Mouse (Mus musculus) A20 (cell line): ENCODE measurements at regions not wholly inside any gene's neighbourhood (a gene's known extent, or its start where the extent isn't known, plus 50 kb on each side); places are given as distances from the start of the nearest gene placed in this dataset.

Experiments
- DNase-seq: peaks from one replicate; pipeline ENCODE4 v3.0.0-alpha.2; 2011; ENCODE audit warnings: low read depth, low spot score

DNA sequence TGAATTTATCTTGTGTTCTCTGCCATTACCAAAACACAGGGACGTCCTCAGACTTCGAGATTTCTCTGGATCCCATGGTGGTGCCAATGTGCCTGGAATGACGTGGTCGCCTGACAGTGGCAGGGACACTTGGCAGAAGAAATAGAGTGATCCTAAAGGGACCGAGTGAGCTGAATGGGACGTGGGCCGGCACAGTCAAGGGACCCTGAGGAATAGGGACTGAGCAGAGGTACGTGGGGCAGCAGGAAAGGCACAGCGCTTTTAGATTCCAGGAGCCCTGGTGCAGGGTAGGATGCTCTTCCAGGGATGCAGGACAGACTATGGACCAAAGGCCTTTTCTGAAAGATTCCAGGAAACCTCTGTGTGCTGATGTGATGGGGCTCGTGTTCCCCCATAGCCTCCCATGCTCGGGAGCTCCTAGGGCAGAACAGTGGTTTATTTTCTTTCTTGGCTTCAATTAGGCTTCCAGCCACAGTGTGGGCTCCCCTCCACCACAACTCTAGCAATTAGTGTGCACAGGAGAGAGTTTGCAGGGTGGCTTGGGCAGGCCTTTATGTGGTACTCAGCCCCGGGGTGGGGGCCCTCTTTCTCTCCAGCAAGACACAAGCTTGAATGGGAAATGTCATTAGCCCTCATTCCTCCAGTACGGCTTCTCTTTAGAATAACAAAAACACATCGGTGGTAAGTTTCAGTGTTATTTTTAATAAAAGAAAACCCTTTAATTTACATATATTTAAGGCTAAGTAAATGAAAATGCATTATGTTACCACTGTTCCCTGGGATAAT, 143.0 kb upstream of the A230072I06Rik start:
- no peak for DNase-seq

DNA sequence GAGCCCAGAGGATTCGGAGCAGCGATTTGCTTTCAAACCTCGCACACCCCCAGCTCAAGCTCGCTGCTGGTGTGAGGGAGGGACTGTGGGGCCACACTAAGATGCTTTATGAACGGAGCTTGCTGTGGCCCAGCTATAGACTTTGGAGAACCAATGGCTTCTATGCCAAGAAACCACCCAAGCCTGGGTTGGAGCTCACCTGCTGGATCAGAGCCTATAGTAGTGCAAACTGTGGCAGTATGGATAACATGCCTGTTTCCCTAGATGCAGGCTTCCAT, 142.5 kb upstream of the A230072I06Rik start:
- DNase-seq, result no peak

DNA sequence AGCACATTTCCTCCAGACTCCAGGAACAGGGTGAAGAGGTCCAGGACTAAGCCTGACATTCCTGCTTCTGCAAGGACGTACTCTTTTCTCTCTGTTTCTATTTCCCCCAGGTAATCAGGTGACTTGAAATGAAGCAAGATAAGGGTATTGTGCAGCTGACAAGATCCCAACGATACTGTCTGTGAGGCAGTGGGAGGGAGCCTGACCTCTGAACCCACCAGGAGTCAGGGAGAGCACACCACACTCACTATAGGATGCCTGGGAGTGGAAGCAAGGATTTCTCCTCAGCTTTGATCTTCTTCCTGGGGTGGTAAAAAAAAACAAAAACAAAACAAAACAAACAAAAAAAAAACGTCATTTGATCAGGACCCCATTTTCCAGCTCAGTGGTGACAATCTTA, 141.1 kb upstream of the A230072I06Rik start:
- no peak for DNase-seq

DNA sequence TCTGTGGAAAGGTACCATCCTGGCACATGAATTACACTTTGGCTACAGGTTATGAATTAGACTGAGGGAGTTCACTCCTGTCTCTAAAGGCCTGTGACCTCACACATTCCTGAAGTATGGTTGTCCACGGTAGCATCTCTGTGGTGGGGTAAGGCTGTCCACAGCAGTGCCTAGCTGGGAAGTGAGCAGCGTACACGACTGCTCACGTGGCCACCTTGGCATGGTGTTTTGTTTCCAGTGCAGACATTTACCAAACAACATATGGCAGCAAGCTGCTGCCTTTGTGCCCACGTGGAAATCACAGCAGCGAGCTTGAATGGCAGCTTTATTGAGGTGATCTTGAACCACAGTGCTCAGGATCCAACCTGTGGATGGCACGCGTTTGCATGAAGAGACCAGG, 140.7 kb upstream of the A230072I06Rik start:
- DNase-seq, result no peak

DNA sequence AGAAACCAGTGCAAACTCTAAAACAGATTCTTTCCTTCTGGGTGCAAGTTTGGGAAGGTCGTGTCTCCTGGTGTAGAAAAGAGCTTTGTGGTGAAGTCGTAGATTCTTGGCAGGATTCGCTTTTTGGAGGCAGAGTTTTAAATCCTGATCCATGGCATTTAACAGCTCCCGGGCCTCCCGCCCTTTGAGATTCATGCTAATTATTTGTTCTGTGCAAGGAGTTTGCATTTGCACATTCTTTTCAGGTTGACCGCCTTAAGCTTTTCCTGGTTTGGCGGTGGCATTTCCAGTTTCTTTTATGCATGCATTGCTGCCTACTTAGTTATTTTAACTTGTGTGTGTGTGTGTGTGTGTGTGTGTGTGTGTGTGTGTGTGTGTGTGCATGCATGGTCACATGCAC, 126.9 kb upstream of the A230072I06Rik start:
- DNase-seq, result no peak

DNA sequence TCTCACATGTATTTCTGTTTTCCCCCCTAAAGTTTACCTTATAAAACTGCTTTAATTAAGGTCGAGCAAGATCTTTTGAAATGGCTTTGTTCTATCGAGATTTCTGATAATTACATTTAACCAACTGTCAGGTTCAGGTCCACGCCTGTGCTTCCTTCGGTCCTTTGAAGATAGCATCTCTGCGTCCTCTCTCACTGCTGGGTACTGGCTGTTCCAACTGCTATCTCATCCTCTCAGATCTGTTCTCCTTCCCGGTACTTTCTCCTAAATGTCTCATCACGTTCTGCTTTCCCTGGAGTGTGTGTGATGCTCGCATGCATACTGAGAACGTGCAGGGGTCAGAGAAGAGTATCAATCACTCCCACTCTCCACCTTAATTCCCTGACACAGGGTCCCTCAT, 125.8 kb upstream of the A230072I06Rik start:
- DNase-seq, result no peak

DNA sequence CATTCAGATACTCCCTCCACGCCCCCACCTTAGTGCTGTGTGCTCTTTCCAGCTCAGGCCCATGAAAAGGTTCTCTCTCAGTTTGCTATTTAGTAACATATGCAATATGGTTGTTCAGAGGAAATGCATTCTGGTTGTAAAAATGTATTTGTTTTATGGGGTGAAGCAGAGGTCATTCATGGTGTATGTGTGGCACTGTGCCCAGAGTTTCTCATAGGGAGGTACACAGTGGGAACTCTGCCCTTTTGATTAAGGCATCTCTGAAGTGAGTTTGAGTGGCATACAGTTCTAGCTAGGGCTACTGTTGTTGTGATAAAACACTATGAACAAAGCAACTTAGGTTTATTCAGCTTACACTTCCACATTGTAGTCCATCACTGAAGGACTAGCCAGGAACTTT, 121.7 kb upstream of the A230072I06Rik start:
- DNase-seq, result no peak

DNA sequence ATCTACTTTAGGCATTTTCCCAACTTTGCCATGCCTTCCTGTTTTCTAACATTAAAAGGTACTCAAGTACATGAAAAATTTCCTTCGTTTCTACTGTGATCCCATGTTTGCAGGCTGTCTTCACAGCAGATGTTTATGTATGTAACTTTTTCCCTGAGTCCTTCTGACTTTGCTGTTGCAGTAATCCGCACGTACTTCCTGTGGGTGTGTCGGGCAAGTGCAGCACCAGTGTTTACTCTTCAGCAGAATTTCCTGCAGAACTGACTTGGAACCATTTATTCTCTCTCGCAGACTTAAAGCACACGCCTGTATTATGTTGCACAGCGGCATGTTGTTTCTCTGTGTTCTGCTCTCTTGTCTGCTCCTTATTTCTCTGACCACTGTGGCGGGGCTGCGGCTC, 120.4 kb upstream of the A230072I06Rik start:
- DNase-seq, result no peak

DNA sequence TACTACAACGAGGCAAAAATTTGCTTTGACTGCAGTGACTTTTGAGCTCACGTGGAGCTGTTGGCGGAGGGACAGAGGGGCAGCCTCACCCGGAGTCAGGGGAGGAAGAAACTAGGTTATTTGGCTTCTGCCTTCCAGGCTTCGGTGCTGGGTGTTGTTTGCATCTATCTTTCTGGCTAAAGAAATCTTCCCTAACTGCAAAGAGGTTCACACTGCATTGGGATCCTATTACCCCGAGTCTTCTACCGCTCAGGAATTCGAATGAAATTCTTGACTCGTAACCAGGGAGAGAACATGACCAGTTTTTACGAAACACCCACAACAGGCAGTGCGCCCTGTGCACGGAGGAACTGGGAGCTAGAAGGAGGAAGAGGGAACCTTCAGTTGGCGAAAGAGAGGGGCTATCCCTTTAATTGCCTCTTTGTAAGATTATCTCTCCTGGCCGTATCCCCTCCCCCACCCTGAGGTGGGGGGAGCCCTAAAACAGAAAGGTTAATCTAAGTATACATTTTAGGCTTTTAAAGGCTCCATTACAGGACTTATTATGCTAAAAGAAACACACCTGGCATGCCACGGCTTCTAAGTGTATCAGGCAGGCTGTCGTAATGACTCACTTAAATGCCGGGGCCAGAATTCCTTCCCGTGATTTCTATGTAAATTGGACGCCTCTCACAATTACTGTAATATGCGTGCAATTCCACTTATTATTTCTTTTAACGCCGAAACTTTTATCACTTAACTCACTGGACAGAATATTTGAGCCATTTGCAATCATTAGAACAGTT, 115.5 kb upstream of the A230072I06Rik start:
- DNase-seq, result no peak

DNA sequence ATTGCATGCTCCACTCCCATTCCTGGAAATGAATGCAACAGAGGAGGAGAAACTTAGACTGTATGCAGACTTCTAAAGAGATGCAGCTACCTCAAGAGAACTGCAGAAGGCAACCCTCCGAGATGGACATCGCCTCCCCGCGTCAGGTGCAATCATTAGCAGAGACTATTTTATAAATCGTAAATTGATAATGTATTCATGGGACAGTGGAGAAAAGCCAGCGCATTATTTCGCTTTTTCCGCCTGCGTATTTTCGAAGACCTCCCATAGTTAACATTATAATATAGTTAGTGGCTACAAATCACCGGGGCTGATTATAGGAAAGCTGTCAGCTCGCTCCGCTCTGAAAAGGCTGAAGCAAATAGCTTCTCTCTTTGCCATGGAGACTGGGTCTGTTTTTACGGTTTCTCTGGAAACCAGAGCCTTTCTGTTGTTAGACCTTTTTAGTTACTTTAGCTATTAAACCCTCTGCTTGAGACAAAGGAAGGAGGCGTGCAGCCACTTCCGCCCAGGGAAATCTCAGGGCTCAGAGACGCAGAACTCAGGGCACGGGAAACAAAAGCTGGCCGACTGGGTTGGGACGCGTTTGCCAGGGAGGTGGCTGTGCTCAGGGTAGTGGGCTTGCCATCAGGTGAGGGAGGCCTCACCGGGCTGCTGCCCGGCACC, 113.0 kb upstream of the A230072I06Rik start:
- DNase-seq, result no peak

DNA sequence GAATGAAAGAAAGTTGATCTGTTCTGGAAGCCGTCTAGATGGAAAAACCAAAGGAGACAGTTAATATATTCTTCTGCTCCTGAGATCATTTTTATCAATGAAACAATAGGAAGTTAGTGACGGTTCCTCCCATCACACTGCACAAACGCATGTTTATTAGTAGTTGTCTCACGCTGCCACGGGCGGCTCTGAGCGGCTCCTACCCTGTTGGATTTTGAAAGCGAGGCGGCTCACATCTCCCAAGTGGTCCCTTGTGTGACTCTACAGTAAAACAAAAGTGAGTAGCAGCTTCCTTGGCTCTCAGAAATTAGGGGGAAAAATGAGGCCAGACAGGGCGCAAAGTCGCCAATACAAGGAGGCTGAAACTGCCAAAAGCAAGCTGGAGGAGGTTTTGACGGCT, 106.8 kb upstream of the A230072I06Rik start:
- DNase-seq, result no peak

DNA sequence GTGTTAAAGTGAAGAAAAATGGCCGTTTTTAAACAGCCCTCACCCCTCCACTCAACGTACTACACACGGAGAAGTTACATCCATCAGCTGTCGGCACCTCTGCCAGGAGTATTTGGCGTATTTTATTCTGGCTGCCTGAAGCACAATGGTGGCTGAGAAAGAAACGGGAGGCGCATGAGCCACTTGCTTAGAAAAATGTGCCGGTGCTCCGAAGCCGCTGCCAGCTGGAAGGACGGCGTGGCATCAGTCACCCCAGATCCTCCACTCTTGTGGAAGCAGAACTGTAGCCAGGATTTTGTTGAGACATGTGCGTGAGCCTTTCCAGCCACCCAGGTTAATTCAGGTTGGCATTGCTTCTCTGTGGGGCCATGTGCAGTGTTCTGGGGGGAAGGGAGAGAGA, 103.1 kb upstream of the A230072I06Rik start:
- DNase-seq, result no peak

DNA sequence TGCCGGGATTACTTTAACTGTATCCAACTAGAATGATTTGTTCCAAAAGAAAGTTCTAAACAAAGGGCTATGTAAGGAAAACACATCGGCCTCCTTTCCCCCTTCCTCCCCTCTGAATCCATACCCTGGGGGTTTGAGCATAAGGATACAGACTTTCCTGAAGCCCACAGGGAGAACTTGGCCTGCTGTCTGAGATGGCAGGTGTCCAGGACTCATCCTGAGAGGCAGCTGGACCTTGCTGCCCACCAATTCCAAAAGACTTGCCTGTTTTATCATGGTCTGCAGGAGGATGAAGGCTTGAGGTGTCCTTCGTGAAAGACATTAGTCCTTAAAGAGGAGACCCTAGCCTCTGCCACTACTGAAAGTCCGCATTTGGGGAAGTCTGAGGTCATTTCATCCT, 94.0 kb upstream of the A230072I06Rik start:
- no peak for DNase-seq

DNA sequence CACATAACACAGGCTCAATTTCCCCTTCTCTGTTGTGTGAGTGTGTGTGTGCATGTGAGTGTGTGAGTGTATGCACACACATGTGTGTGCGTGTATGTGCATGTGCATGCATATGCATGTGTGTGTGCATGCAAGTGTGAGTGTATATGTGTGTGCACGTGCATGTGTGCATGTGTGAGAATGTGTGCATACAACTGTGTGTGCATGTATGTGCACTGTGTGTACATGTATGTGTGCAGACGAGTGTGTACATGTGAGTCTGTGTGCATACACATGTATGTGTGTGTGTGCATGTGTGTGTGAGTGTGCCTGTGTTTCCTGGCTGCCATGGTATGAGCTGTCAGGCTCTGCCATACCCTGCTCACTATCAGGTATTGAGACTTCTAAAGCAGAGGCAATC, 91.3 kb upstream of the A230072I06Rik start:
- DNase-seq, result no peak

DNA sequence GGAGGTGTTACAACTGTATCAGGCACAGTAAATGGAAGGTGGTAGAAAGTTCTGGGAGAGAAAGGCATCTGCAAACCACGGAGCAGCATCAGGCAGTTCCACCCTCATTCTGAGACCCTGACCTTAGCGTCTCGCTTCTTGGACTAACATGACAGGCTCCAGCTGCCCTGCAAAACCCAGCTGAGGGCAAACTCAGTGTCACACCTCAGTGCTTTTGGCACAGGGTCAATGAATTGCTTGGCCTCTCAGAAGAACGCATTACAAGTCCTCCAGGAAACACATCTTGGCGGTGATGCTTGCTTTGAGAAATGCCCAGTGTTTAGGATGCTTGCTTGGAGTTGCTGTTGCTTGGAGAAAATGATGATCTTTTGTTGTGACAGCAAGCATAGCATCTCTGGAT, 90.2 kb upstream of the A230072I06Rik start:
- DNase-seq, result no peak

DNA sequence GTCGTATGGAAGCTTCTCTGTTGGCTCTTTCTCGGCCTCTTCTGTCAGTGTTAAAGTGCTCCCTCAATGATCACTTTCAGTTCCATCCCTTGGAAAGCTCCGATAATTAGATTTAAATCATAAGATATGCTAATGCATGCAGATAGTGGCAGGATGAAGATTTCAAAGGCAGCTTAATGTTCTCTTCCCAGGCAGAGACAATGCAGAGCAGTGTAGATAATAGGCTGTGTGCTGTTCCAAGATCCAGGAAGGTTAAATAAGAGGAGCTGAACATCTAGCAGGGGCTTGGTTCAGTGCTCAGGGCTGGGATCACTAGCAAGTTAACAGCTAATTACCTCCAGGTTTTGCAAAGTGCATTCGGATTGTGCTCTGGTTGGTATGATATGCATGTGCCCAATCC, 89.7 kb upstream of the A230072I06Rik start:
- no peak for DNase-seq

DNA sequence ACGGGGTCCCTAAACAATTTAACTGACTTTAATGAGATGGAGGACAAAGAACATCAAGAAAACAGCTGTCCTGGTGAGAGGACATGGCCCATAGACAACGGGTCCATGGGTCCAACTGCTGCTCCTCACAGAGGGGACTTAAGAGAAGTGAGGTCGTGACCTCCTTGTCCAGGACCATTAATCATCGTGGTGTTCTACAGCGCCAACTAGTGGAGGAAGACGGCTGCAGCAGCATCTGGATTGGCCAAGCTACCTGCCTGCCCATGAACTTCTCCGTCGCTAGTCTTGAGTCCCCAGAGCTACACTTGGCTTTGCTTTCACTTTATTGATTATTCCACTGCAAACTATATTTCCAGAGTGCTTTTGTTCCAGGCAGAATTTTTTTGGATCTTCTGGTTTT, 86.6 kb upstream of the A230072I06Rik start:
- peak; percentile 64 for DNase-seq

DNA sequence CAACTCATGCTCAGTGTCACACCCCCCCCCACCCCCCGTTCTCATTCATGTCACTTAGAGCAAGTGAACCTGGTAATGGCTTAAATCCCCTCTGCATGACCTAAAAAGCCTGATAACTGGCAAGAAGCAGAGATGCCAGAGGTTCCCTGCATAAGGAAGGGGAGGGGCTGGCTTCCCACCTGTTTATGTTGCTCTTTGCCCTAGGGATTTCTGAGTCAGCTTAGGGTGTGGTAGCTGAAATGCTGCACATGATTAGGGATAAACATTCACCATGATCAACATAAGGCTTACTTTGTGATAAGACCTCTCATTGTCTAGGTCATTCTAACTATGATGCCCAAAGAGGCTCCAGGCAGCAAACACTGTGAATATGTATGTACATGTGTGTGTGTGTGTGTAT, 72.7 kb upstream of the A230072I06Rik start:
- no peak for DNase-seq

DNA sequence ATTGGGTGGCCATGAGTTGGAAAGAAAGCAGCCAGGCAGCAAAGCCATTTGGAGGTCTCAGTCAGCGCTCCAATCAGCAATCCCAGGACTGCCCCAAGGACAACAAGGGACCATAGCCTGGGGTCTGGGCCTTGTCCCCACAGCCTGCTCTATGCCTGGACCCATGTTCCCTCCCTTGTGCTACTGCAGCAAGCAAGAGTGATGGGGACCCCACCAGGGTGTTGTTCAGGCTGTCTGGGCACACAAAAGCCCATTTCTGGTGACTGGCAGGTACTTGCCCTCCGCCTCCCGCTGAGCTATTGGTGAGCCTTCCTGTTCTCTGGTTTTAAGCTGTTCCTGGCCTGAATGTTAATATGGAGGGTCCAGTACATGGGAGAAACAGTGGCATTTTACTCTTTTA, 71.2 kb upstream of the A230072I06Rik start:
- DNase-seq, result no peak

DNA sequence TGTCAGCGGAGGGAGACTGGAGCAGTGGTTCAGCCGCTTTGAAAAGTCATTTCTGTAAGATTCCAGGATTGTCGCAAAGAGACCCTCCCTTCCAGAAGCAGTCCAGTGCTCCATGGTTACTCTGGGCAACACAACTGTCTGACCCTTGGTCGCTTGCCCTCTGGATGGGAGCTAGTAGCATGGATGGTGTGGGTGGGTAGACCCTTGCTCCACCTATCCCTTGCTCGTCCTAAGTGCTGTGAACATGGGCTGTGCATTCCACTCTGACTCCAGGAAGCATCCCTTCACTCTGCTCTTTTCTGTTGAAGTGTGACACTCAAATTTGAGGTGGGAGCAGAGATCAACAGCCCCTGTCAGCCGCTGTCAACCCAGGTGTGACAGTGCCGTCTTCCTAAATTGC, 64.8 kb upstream of the A230072I06Rik start:
- DNase-seq, result no peak

DNA sequence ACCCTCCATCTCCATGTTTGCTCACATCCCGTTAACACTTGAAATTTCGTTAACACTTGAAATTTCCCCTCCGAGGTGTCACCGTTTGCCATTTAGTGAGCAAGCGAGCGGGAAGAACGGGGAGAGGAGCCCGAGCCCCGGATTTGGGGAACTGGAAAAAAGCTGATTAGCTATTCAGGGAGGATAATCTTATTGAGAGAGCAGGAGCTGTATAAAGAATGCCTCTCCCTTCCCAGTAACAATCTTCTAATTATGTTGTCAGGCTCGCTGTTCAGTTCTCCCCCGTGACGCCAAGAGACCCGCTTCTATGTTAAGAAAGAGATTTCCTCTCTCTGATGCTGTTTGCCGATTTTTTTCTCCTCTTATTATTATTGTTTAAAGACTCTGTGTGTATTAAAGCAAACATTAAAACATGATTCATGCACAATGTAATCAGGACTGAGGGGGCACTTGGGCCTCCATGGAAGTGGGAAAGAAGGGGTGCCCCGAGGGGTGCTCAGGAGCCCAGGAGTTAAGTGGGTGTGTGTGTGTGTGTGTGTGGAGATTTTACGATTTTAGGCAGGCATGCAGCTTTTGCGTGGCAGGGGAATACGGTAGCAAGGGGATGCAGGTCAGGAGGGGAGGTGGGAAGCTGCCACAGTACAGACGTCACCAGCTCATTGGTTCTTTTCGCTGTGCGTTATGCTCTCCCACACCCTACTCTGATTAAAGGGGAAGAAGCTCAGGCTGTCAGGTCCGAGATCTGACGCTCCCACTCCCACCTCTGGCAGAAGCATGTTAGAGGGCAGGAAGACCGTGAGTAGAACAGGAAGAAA, 64.2 kb upstream of the A230072I06Rik start:
- DNase-seq, result no peak

DNA sequence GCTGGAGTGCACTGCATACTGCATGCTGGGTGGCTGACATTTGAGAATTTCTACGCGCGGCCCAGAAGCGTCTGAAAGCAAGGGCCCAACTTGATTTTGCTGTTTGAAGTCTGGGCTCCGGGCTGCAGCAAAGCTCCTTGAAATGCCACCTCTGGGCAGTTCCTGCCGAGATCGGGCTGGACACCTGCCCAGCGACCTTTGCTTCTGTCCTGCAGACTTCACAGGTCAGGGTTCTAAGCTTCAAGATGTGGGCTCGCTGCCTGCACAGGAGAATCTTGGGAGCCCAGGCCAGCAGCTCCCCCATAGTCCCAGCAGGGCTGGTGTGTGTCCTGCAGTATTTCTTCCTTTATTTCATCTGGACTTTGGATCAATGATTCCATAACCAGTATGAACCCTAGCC, 57.1 kb upstream of the A230072I06Rik start:
- no peak for DNase-seq
